Mouse (Mus musculus) stomach, postnatal 0 days (tissue): ENCODE measurements around the gene Rplp2. TPM values are rescaled to one million over a fixed set of nuclear protein-coding genes. Genes with fewer than 3 reads are reported as not detected.

Source experiments
- ATAC-seq: fragments of 200-750 bp; cut with Nextera tagmentation; 2 replicates; pipeline ENCODE4 v1.8.0; 2017; ENCODE audit not compliant: low FRiP score, low TSS enrichment
- DNase-seq: peaks from one replicate; pipeline ENCODE4 v3.0.0-alpha.2; 2016; ENCODE audit warnings: low spot score
- H3K27ac ChIP-seq: fragments of 300-500 bp; sonication (generic); replicated peaks from 2 replicates; pipeline ENCODE4 v1.5.1; 2014; ENCODE audit warnings: mild to moderate bottlenecking, control low read depth
- H3K27me3 ChIP-seq: fragments of 300-500 bp; sonication (generic); 2 replicates; pipeline ENCODE4 v1.6.1; 2014; ENCODE audit warnings: low read length; ENCODE audit not compliant: control insufficient read depth, insufficient read depth
- H3K36me3 ChIP-seq: fragments of 300-500 bp; sonication (generic); 2 replicates; pipeline ENCODE4 v1.6.1; 2014; ENCODE audit warnings: low read length, mixed read lengths; ENCODE audit not compliant: control insufficient read depth, insufficient read depth
- H3K4me1 ChIP-seq: fragments of 300-500 bp; sonication (generic); replicated peaks from 2 replicates; pipeline ENCODE4 v1.6.1; 2014; ENCODE audit warnings: antibody characterized with exemption; ENCODE audit not compliant: control insufficient read depth, insufficient read depth
- H3K4me2 ChIP-seq: fragments of 300-500 bp; sonication (generic); replicated peaks from 2 replicates; pipeline ENCODE4 v1.6.1; 2014; ENCODE audit warnings: low read depth, mild to moderate bottlenecking, control low read depth, moderate library complexity
- H3K4me3 ChIP-seq: fragments of 300-500 bp; sonication (generic); 2 replicates; pipeline ENCODE4 v1.5.1; 2014; ENCODE audit warnings: low read depth, low read length, control low read depth
- H3K9ac ChIP-seq: fragments of 300-500 bp; sonication (generic); 2 replicates; pipeline ENCODE4 v1.6.1; 2014; ENCODE audit warnings: mild to moderate bottlenecking, low read length, control low read depth, mixed read lengths
- H3K9me3 ChIP-seq: fragments of 300-500 bp; sonication (generic); 2 replicates; pipeline ENCODE4 v1.6.1; 2016; ENCODE audit warnings: low read length; ENCODE audit not compliant: control insufficient read depth
- CTCF ChIP-seq: IDR thresholded peaks from 2 replicates; pipeline ENCODE4 v1.5.1; 2016; ENCODE audit warnings: antibody characterized with exemption, low read depth, mild to moderate bottlenecking, moderate library complexity
- EP300 ChIP-seq: optimal IDR thresholded peaks from 2 replicates; pipeline ENCODE3; 2016; ENCODE audit warnings: antibody characterized with exemption
- WGBS: fragments of 180-500 bp; shearing (Covaris S2); extraction: QIAGEN DNeasy Blood & Tissue Kit; methylation state at CpG from one replicate; pipeline ENCODE4 v1.1.7; 2014; 5-methylcytosine and 5-hydroxymethylcytosine counted together
- polyA plus RNA-seq: library from polyadenylated mRNA; unstranded; fragments of >200 nt; fragmentation: Nextera tagmentation; extraction: Ambion mirVana; gene quantifications from 2 replicates; pipeline ENCODE4 v1.2.1, GENCODE M21; 2015

Gene Rplp2
- polyA plus RNA-seq, 1 experiment from 2014 or later = 1,334 TPM

GRCm38 (mm10) chr7:141477578-141478269 lies 30.6 kb downstream of the Rplp2 start:
- TF ChIP-seq EP300 (no peak), CTCF (no peak)
- Histone ChIP-seq H3K9me3 (no peaks in the 10 kb centered on the region), H3K4me3 (no peak overlapping the region), H3K4me2 (peak overlapping the region; percentile 90), H3K27ac (peak overlapping the region; percentile 87), H3K36me3 (no peaks in the 10 kb centered on the region), H3K9ac (peak overlapping the region; percentile 43; the same call in 1 of the 2 replicates), H3K4me1 (peaks cover 22% of the 10 kb centered on the region), H3K27me3 (no peaks in the 10 kb centered on the region)
- ATAC-seq (no peak), DNase-seq (no peak)
- WGBS = 21% methylated on average over 4 of the region's 4 CpGs

GRCm38 (mm10) chr7:141478270-141478748 lies 31.1 kb downstream of the Rplp2 start:
- no peak for TF ChIP-seq EP300
- TF ChIP-seq CTCF = no peak
- no peaks in the 10 kb centered on the region for H3K27me3 ChIP-seq
- no peak overlapping the region for H3K4me3 ChIP-seq
- 43% methylated on average over 5 of the region's 5 CpGs for WGBS
- no peak for ATAC-seq
- DNase-seq = no peak
- 0 out of 2 replicates have a peak overlapping the region, but pooled peaks have one; percentile 43 for H3K9ac ChIP-seq
- H3K9me3 ChIP-seq = no peaks in the 10 kb centered on the region
- H3K36me3 ChIP-seq = no peaks in the 10 kb centered on the region
- peak overlapping the region; percentile 87; the same call in 1 of the 2 replicates for H3K27ac ChIP-seq
- no peak overlapping the region; the same call in 1 of the 2 replicates for H3K4me2 ChIP-seq
- H3K4me1 ChIP-seq = peaks cover 22% of the 10 kb centered on the region

GRCm38 (mm10) chr7:141480842-141481497 lies 33.8 kb downstream of the Rplp2 start:
- Histone ChIP-seq H3K4me1 (peaks cover 11% of the 10 kb centered on the region), H3K4me2 (peak overlapping the region; percentile 91), H3K36me3 (no peaks in the 10 kb centered on the region), H3K4me3 (peak overlapping the region; percentile 48), H3K9ac (no peak overlapping the region), H3K9me3 (no peaks in the 10 kb centered on the region), H3K27ac (peak overlapping the region; percentile 5; the same call in 1 of the 2 replicates), H3K27me3 (no peaks in the 10 kb centered on the region)
- peak; percentile 69 for DNase-seq
- TF ChIP-seq CTCF = peak; percentile 95
- no peak for TF ChIP-seq EP300
- peak; percentile 50 for ATAC-seq
- WGBS = 11% methylated on average over 10 of the region's 10 CpGs

- TF ChIP-seq CTCF (peak; percentile 65), EP300 (no peak)
- ATAC-seq (no peak), DNase-seq (peak; percentile 60)
- H3K9ac ChIP-seq = peak overlapping the region; percentile 47
- no peaks in the 10 kb centered on the region for H3K36me3 ChIP-seq
- 1% methylated on average over 64 of the region's 81 CpGs for WGBS
- no peak overlapping the region for H3K27ac ChIP-seq
- H3K9me3 ChIP-seq = no peaks in the 10 kb centered on the region
- H3K4me2 ChIP-seq = peak overlapping the region; percentile 91
- H3K27me3 ChIP-seq = no peaks in the 10 kb centered on the region
- peak overlapping the region; percentile 48 for H3K4me3 ChIP-seq
- peaks cover 11% of the 10 kb centered on the region for H3K4me1 ChIP-seq
These were observed 34.6 kb downstream of the Rplp2 start for GRCm38 (mm10) chr7:141481498-141482401.

- no peak for TF ChIP-seq CTCF
- no peak for TF ChIP-seq EP300
- no peaks in the 10 kb centered on the region for H3K9me3 ChIP-seq
- H3K36me3 ChIP-seq = no peaks in the 10 kb centered on the region
- peak overlapping the region; percentile 47 for H3K9ac ChIP-seq
- DNase-seq (no peak), ATAC-seq (no peak)
- H3K4me3 ChIP-seq = peak overlapping the region; percentile 48
- WGBS = 22% methylated on average over 11 of the region's 11 CpGs
- H3K27me3 ChIP-seq = no peaks in the 10 kb centered on the region
- H3K27ac ChIP-seq = no peak overlapping the region
- H3K4me1 ChIP-seq = peaks cover 8% of the 10 kb centered on the region
- H3K4me2 ChIP-seq = peak overlapping the region; percentile 91
These were observed 35.4 kb downstream of the Rplp2 start for GRCm38 (mm10) chr7:141482531-141483024.
